Mouse (Mus musculus): Measurements from ENCODE around the gene Chka.
A peak's percentile ranks its signal among the peaks of the same experiment; 100 is the strongest.

The Chka gene

GRCm38 (mm10) chr19:3889096-3889495 is 37.5 kb downstream of the Chka start:
- no peak for DNase-seq (ENCODE audit: low read depth)

DNA sequence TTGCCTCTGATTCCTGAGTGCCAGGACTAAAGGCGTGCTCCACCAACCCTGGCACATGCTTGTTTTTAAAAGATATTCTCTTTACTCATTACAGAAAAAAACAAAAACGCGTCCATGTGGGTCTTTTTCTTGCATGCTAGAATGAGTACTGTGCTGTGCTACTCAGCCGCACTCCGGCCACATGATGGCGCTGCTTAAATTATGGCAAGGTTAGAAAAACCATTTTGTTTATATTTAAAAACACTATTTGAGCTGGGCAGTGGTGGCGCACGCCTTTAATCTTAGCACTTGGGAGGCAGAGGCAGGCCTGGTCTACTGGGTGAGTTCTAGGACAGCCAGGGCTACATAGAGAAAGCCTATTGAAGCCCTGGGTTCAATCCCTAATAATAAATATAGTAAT is 38.6 kb downstream of the Chka start:
- DNase-seq (ENCODE audit: low read depth): peak; percentile 56

DNA sequence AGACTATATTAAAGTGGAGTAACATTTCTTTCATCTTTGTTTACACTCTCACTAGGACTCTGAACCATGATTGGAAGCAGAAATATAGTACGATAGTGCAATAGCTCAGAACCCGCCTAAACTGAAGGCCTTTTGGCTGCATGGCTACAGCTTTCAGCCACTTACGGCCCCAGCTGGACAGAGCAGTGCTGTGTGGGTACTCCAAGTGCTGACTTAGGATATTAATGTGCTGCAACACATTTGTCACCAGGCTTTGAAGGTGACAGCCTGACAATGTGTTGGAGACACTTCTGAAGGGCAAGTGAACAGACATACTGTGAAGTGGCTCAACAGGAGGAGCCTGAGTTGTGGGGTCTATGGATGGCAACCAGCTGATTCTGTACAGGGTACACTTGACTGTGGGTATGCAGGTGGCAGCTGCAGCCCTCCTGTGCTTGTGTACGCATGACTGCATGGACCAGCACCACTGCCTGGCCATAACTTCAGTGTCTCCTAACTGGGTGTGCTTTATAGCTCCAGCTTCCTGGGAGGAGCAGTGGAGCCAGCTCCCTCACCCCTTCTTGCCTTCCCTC is 42.1 kb downstream of the Chka start:
- no peak for DNase-seq (ENCODE audit: low read depth)

GRCm38 (mm10) chr19:3894294-3894693 is 42.7 kb downstream of the Chka start:
- no peak for DNase-seq (ENCODE audit: low read depth)

DNA sequence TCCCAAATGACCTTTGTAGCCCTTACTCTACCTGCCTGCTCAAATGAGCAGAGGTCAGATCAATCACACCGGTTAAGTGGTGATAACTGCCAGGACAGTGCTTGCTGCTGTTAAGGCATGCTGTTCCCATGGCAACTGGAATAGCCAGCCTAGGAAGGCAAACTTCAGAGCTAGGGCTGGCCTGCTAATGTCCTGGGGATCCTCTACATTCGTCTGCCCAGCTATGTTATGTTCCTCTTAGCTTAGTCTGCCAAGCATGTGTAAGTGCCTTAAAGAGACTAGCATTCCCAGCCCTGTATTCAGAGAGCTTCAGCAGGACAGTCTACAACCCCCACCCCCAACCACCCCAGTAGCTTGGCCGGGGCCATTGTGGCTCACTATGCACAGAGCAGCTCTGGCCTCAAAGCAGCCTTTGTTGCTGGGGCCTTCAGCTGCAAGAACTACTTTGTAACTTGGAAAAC is 43.6 kb downstream of the Chka start:
- DNase-seq (ENCODE audit: low read depth): no peak

DNA sequence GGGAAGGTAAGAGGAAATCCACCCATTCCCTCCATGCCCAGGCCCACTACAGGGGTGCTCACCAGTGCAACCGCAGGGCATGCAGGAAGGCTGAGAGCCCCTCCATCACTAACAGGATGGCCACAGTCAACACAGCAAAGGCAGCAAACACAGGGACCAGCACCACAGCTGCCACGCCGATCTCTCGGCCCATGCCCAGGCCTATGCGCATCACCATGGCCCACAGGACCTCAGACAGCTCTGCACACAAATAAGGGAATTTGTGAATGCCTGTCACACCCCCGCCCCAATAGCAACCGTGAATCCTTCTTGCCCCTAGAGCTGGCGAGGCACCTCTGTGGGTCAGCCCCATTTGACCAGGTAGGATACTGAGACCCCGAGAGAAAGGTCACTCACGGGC is 44.6 kb downstream of the Chka start:
- DNase-seq (ENCODE audit: low read depth): no peak

GRCm38 (mm10) chr19:3897557-3897956 is 46.0 kb downstream of the Chka start:
- DNase-seq (ENCODE audit: low read depth): no peak

GRCm38 (mm10) chr19:3898952-3899351 is 47.4 kb downstream of the Chka start:
- DNase-seq (ENCODE audit: low read depth): no peak

DNA sequence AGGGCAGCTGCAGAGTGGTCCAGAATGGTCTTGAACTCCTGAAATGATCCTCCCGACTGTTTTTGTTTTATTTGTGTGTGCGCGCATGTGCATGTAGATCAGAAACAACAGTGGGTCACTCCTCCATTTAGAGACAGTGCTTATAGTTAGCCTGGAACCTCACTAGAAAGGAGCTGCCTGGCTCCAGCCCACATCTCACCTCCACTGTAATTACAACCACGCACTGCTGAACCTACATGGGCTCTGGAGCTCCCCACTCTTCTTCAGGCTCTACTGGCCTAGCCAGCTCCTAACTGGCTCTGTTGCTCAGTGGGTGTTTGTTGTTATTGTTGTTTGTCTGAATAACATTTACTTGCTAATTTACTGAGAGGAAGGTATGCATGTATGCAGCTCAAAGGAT is 48.0 kb downstream of the Chka start:
- no peak for DNase-seq (ENCODE audit: low read depth)

GRCm38 (mm10) chr19:3902966-3903365 is 51.4 kb downstream of the Chka start:
- no peak for DNase-seq (ENCODE audit: low read depth)

DNA sequence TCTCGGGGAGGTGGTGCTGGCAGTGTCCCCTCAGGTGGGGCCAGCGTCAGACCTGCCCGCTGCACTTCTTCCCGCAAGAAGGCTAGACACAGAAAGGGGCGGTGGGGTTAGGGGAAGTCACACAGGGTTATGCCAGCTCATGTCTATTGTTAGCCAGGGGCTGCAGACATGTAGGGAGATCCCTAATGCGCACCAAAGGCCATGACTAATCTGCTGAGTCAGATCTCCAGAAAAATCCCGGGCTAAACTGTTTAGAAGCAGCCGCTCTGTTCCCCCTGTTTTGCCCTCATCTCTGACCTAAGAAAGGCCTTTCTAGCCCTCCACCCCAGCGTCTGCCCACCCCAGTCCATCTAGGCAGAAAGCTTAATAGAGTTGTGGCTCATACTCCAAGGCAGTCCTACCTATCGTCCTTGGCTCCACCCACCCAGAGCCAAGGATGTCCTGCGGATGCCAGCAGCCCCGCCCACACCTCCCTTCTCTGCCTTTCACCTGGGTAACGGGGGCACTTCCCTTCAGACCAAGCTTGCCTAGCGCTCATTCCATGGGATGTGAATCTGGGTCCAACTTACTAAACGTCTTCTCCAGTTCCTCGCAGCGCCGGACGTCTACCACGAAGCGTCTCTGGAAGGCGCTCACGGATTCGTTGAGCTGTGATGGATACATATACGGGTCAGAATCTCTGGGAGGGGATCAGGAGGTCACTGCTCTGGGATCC is 52.2 kb downstream of the Chka start:
- DNase-seq (ENCODE audit: low read depth): no peak

DNA sequence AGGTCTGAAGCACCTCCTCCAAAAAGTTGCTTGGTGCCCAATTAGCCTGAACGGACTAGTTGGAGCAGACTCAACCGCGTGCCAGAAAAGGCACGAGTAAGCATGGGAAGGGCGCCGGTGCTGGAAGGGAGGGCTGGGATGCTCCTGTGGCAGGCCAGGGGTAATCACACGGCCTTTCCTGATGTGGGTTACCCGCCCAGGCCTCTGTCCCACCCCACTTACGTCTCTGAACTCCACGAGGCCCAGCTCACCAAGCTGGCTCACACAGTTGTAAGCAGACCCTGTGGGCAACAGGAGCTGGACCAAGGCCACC is 52.7 kb downstream of the Chka start:
- no peak for DNase-seq (ENCODE audit: low read depth)

GRCm38 (mm10) chr19:3905261-3905969 is 53.8 kb downstream of the Chka start:
- peak; percentile 92 for DNase-seq (ENCODE audit: low read depth)

DNA sequence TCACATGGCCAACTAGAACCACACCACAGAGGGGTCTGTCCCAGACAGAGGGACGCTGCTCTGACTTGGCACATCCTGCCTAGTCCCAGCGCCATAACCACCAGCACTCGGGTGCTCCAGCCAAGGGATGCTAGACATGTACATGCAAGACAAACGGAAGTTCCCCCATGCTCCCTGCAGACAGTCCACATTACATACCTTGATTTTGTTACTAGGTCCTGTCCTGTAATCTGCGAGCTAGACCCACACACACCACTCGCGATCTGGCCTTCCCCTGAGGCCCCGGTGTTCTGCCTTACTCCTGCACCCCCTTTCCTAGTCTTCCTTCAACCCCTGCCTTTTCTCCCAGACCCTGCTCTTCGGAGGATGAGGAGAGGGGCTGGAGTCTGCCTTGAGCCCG is 54.8 kb downstream of the Chka start:
- peak; percentile 45 for DNase-seq (ENCODE audit: low read depth)

DNA sequence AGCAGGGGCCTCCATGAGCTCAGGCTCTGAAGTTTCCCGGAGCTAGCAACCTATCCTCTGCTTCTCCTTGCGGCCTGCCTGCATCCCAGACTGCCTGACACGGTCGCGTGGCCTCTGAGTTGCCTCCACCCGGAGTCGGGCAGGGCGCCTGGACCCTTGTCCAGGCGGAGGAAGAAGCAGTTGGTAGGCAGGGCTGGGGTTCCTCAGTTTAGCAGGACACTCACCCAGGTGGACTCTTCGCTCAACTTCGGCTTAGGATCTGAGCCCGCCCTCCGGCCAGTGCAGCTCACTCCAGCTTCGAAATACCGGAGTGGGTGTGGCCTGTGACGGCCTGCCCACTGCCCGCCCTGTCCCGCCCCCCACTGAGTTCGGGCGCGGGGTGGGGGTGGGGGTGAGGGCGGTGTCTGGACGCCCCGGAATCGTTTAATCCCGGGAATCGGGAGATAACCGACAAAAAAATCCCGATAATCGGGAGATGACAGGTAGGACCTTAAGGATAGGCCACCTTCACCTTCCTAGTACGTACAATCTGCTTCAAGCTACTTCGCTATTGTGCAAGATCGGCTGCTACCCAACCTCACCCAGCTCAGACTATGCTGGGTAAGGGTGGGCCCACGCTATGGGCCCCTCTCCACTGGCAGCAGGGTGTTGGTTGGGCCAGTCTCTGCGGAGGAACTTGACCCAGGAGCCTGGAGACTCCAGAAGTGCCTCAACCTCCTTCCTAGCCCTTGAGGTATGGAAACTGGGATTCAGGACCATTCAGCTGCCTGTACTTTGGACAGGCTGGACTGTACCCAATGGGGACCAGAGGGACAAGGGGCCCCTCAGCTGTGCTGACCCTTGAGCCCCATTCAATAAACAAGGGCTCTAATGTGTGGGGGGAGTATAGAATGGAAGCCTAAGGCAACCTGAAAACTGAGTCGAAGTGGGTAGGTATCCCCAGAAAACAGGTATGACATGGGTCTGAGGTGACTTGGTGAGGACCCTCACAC is 55.5 kb downstream of the Chka start, which contains the start of gene Tcirg1:
Gene Tcirg1 (minus strand): TSS at position 339 of the 992 bp plus-strand sequence.
- DNase-seq (ENCODE audit: low read depth): peak; percentile 83

DNA sequence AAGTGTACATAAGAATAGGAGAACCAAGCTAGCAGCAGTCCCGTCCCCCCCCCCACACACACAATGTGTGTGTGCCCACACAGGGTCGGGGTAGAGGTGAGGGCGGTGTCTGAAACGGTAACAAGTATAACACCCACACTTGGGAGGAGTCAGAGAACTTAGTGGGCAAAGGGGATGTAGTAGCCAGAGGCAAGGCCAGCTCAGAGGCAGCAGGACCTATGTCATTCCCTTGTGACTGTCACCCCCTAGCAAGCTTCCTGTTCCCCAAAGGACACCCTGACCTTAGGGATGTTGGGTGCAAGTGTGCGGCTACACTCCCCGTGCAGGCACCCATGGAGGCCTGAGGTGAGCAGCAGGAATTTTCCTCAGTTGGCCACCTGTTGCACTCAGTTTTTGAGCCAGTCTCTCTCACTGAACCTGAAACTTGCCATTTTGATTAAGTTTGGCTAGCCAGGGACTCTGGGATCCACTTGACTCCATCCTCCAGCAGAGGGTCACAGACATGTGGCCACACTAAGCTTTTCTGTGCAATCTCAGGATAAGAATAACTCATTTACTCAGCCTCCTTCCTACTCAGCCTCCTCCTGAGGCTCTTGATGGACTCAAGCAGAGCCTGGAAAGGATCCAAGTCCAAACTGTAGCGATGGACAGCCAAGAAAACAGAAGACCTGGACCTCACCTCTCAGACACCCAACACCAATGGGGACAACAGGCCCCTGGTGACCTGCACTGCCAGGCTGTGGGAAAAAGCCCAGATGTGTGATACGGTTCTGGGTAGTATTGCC is 56.5 kb downstream of the Chka start:
- DNase-seq (ENCODE audit: low read depth): no peak

GRCm38 (mm10) chr19:3910206-3910605 is 58.6 kb downstream of the Chka start:
- no peak for DNase-seq (ENCODE audit: low read depth)

DNA sequence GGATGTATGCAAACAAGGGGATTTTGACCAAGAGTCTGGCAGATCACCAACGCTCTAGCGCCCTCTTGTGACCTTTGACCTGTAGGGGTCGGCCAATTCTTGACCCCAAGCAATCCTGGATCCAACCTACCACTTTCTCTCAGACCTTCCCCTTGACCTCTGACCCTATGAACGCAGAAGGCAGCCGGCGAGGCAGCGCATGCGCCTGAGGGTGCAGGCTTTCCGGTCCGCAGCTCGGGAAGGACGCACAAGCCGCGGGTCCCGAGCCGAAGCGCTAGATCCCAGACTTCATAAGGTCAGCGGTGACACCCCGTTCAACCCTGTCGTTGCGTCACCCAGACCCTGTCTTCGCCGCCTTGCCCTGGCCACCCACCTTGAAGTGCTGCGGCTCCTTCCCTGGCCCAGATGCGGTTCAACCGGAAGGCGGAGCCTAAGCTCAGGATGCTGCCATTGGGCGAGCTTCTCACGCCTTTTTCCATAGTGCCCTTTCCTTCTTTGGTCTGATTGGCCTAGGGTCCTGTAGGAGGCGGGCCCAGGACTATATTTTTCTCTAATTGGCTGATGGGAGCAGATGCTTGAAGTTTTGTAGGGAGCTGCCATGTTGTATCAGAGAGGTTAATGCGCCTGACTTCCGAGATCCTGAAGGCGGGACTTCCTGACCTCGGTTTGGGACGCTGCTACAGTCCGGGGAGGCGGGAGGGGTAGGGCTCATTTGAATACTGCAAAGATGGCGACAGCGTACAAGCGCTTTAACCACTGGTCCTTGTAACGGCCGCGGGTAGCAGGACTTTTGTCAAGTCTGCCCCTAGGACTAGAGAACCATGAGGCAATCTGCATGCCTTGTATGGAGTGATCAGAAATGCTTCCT is 61.0 kb downstream of the Chka start, which contains the start of gene Ndufs8:
Gene Ndufs8 (minus strand): TSS at position 438 of the 868 bp plus-strand sequence.
- DNase-seq (ENCODE audit: low read depth): peak; percentile 100

DNA sequence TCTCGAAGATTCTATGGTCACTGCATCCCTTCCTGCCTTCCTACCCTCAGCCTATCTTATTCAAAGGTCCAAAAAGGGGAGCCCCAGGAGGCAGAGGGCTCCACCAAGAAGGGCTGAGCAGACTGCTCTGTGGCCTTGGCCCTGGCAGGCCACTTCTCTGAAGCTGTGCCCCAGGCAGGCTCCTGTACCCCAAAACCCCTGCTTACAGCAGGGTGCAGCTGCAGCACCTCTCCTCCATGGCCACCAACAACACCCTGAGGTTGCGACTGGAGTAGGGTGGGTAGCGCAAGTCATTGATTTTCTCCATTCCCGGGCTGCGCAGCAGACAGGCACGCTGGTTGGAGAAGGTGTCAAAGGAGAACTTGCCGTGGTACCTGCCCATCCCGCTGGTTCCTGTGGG is 62.1 kb downstream of the Chka start:
- DNase-seq (ENCODE audit: low read depth): no peak

GRCm38 (mm10) chr19:3914535-3914934 is 63.0 kb downstream of the Chka start:
- DNase-seq (ENCODE audit: low read depth): peak; percentile 23

Data from 416B (cell line).